Mouse (Mus musculus) kidney, adult 18-20 months (tissue): ENCODE measurements around the gene Sorbs1.

Experiments
- DNase-seq: peaks from one replicate; pipeline ENCODE4 v3.0.0; 2021

Gene Sorbs1

GRCm38 (mm10) chr19:40297078-40297797, 216.3 kb downstream of the Sorbs1 start:
- DNase-seq: no peak

- no peak for DNase-seq
Measured at GRCm38 (mm10) chr19:40294231-40294630, 219.3 kb downstream of the Sorbs1 start.

- DNase-seq: no peak
Measured at GRCm38 (mm10) chr19:40293791-40294190, 219.8 kb downstream of the Sorbs1 start.

- no peak for DNase-seq
Measured at GRCm38 (mm10) chr19:40290099-40290724, 223.4 kb downstream of the Sorbs1 start.

GRCm38 (mm10) chr19:40288415-40288814, 225.2 kb downstream of the Sorbs1 start:
- DNase-seq: no peak

GRCm38 (mm10) chr19:40284704-40285103, 228.9 kb downstream of the Sorbs1 start:
- no peak for DNase-seq

- no peak for DNase-seq
Measured at GRCm38 (mm10) chr19:40283415-40283814, 230.2 kb downstream of the Sorbs1 start.

GRCm38 (mm10) chr19:40278372-40279023, 235.1 kb downstream of the Sorbs1 start:
- DNase-seq: no peak

GRCm38 (mm10) chr19:40277494-40277893, 236.1 kb downstream of the Sorbs1 start:
- DNase-seq: no peak

GRCm38 (mm10) chr19:40275401-40276188, 238.0 kb downstream of the Sorbs1 start:
- DNase-seq: peak; percentile 17

GRCm38 (mm10) chr19:40272674-40273073, 240.9 kb downstream of the Sorbs1 start:
- no peak for DNase-seq

GRCm38 (mm10) chr19:40271308-40271892, 242.2 kb downstream of the Sorbs1 start, which contains the start of gene Pdlim1:
TSS of gene Pdlim1 (minus strand) at chr19:40271842.
- DNase-seq: peak; percentile 57

- peak; percentile 33 for DNase-seq
Measured at GRCm38 (mm10) chr19:40270351-40271307, 242.9 kb downstream of the Sorbs1 start.

GRCm38 (mm10) chr19:40269526-40269925, 244.1 kb downstream of the Sorbs1 start:
- no peak for DNase-seq

GRCm38 (mm10) chr19:40268493-40268892, 245.1 kb downstream of the Sorbs1 start:
- no peak for DNase-seq

GRCm38 (mm10) chr19:40267380-40267779, 246.2 kb downstream of the Sorbs1 start:
- no peak for DNase-seq

GRCm38 (mm10) chr19:40259485-40259884, 254.1 kb downstream of the Sorbs1 start:
- no peak for DNase-seq

GRCm38 (mm10) chr19:40257396-40257795, 256.2 kb downstream of the Sorbs1 start:
- DNase-seq: no peak

- DNase-seq: no peak
Measured at GRCm38 (mm10) chr19:40256376-40257050, 257.1 kb downstream of the Sorbs1 start.

- DNase-seq: no peak
Measured at GRCm38 (mm10) chr19:40255561-40255960, 258.0 kb downstream of the Sorbs1 start.

GRCm38 (mm10) chr19:40254741-40255140, 258.8 kb downstream of the Sorbs1 start:
- DNase-seq: no peak
